In genomic region chr5:134422265-134422925, GRCm38 (mm10) we compare ENCODE assay signal across 22 mouse cellular contexts. TPM values are rescaled to one million over a fixed set of nuclear protein-coding genes. Genes with fewer than 3 reads are reported as not detected.
"Had no signal": no experiment of that assay in that cellular context is flagged by ENCODE, and none has a peak within 500 bp of the region (broad histone marks: within the 10 kb centered on the region; RNA-seq: fewer than 3 reads in every experiment).

No protein-coding gene starts in this region.

- ATAC-seq: liver, postnatal 0 days; lung, postnatal 0 days; midbrain, embryonic 15.5 days had no signal

- H3K27me3 ChIP-seq: kidney, embryonic 15.5 days; limb, embryonic 13.5 days; midbrain, embryonic 12.5 days; midbrain, embryonic 15.5 days; neural tube, embryonic 13.5 days; stomach, embryonic 15.5 days had no signal

- DNase-seq: kidney, adult 2 months; kidney, postnatal 10 days; kidney, postnatal 36 days; liver; liver, postnatal 0 days; lung, embryonic 14.5 days; retina, postnatal 1 day; right cerebral cortex, postnatal 25 days; spleen, adult 18-20 months; thymus, postnatal 4 days had no signal

- H3K4me1 ChIP-seq: midbrain, embryonic 12.5 days had no signal

- H3K9me3 ChIP-seq: kidney, embryonic 15.5 days; limb, embryonic 10.5 days; midbrain, embryonic 12.5 days; midbrain, embryonic 15.5 days; neural tube, embryonic 13.5 days; stomach, embryonic 15.5 days had no signal

- H3K4me2 ChIP-seq: kidney, embryonic 15.5 days; limb, embryonic 13.5 days; lung, embryonic 14.5 days; midbrain, embryonic 12.5 days; midbrain, embryonic 15.5 days; neural tube, embryonic 13.5 days; stomach, embryonic 15.5 days had no signal

- H3K36me3 ChIP-seq: midbrain, embryonic 15.5 days; stomach, embryonic 15.5 days had no signal

- H3K4me3 ChIP-seq: kidney, embryonic 15.5 days; limb, embryonic 10.5 days; limb, embryonic 13.5 days; midbrain, embryonic 12.5 days; midbrain, embryonic 15.5 days; myocyte; neural tube, embryonic 13.5 days; stomach, embryonic 15.5 days had no signal

- H3K27ac ChIP-seq: kidney, embryonic 15.5 days; limb, embryonic 10.5 days; limb, embryonic 13.5 days; liver, embryonic 14.5 days; macrophage; midbrain, embryonic 12.5 days; midbrain, embryonic 15.5 days; neural tube, embryonic 13.5 days; stomach, embryonic 15.5 days had no signal

- H3K9ac ChIP-seq: kidney, embryonic 15.5 days; limb, embryonic 13.5 days; liver, embryonic 14.5 days; liver, postnatal 0 days; lung, embryonic 14.5 days; midbrain, embryonic 12.5 days; midbrain, embryonic 15.5 days; neural tube, embryonic 13.5 days; stomach, embryonic 15.5 days had no signal

RNA-seq across cellular contexts. Expression of gene Gtf2ird1, which starts 34.1 kb away (rescaled TPM):
- total RNA-seq: neutrophil, adult 5-6 weeks had no signal
